Mouse (Mus musculus): ENCODE measurements around the gene Ccn6. TPM values are rescaled to one million over a fixed set of nuclear protein-coding genes. Genes with fewer than 3 reads are reported as not detected.
A peak's percentile ranks its signal among the peaks of the same experiment; 100 is the strongest.

Gene Ccn6
- total RNA-seq, 2 experiments from 2014 or later = not detected

DNA sequence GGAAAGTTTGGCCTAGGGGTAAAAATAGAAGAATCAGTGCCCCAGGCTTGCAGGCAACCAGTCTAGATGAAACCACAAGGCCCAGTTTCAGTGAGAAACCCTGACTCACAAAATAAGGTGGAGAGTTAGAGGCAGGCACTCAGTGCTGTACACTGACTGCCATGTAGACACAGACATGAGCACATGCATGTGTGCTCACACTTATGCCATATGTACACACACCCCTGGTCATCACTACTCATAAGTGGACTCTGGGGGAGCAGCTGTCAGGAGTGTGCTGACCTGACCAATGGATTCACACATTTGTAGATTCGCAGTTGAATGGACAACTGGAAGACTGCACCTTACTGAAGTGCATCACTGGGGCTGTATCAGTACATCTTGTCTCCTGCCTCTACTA lies 2.2 kb downstream of the Ccn6 start:
- DNase-seq = no peak

DNA sequence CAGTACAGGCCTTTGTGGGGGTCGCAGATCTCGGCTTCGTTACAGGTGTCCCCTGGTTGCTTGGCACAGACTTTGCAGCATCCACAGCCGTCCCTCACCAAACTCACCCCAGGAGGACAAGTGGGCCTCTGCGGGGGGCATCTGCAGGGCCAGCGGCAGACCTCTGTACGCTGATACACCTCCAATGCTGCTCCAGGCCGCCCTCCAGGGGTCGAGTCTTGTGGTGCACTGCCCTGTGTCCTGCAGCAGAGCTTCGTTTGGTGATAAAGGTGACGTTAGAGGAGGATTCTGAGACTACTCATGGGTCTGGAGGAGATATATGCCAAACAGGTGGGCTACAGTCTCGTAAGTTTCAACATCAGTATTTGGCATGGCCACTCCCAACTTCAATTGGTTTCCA lies 5.3 kb downstream of the Ccn6 start:
- DNase-seq = no peak

DNA sequence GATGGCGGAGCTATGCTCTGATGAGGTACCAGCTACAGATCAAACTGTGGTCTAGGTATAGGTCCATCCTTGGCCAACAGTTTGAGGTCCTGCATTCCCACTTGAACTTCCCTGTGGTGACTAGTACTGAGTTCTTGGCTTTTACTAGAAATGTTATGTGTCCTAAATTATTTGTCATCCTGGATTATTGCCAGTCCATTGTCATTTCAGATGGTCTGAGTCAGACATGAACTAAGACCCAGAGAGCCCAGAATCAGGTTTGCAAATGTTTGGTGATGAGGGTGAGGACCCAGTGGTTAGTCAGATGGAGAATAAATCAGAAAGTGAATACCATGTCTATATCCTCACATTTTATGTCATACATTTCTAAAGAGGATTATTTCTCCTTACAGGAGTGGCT lies 6.3 kb downstream of the Ccn6 start:
- DNase-seq = no peak

DNA sequence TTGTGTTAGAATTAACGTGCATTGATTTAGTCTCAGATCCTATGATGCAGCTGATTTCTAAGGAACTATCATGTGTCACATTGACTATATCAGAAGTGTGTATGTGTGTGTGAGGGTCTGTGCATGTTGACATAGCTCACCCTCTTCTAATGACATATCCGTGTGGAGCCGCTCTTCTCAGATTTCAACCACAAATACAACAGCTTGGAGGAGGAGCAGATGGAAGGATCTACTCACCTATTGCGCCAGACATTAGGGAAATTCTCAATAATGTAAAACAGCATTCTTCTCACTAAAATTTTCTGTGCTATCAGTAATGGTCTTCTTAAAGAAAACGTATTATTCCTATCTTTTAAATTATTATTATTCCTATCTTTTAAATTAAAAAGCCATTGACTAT lies 6.9 kb downstream of the Ccn6 start:
- DNase-seq = no peak

DNA sequence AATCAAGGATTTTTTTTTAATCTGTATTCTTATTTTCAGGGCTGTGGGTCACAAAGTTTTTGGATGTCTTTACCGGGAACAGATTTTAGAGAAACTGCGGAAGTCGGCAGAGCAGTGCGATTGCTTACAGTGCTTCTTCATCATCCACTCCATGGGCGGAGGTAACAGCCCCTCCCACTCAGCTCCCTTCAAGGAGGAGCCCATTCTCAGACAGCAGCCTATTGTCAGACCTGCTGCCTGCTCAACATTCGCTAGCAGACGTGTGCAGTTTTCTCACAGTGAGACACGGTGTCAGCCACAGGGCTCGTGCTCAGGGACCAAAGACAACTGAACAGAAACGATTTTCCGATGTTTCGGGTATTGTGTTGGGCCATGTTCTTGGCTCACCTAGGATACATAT lies 21.4 kb downstream of the Ccn6 start:
- DNase-seq = no peak

DNA sequence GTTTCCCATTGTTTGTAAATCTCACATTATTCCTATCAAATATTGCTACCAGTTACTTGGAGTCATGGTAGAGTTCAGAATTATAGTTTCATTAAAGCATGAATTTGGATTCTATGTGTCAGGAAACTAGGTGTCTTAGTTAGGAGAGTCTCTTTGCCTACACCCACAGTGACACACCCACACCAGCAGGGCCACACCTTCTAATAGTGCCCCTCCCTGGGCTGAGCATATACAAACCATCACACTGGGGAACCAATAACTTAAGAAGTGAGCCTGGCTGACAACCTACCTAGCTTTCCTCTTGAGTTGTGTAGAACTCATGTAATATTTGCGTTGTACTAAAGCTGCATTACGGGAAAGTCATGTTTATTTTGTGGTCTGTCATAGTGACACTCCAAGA lies 22.2 kb downstream of the Ccn6 start:
- no peak for DNase-seq

DNA sequence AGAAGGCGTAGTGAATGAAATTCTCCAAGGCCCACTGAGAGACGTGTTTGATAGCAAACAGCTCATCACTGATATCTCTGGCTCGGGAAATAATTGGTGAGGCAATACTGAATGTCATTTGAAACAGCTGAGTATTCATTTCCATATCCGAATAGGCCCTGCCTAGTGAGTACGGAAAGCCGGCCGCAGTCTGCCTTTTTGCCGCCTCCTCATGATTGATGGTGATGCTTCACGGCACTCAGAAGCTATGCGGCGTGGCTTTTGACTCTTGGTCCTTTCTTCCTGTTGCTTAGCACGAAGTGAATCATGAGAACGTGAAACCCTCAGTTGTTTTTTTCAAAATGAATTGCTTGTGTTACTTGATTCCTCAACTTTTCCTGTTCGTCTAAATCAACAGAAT lies 22.8 kb downstream of the Ccn6 start:
- no peak for DNase-seq

DNA sequence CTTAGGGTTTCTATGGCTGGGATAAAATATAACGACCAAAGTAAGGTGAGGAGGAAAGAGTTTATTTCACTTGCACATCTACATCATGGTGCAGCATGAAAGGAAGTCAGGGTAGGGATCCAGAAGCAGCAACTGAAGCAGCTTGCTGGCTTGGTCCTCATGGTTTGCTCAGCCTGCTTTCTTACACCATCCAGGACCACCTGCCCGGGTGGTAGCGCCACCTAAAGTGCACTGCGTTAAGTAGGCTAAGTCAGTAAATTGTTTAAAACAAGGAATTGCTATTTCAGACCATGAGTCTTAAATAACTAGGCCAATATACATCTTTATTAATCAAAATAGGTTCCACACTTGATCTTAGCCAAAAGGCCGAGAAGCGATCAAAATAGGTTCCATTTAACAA lies 24.8 kb downstream of the Ccn6 start:
- no peak for DNase-seq

DNA sequence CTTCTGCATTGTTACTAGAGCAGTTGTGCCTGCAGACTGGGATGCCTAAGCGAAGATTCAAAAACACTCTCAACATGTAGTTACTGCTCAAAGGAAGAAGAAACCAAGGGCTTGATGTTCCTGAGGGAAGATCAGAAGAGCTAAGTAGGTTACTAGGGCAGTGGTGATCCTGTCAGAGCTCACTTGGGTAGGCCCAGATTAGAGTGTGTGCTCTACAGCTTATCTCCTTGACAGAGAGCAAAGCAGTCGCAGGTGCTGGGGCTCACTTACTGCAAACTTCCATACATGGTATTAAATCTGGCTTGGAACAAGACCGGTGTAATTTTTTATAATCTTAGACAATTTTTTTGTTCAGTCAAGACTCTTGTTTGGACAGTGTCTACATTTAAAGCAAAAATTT lies 25.8 kb downstream of the Ccn6 start:
- no peak for DNase-seq

DNA sequence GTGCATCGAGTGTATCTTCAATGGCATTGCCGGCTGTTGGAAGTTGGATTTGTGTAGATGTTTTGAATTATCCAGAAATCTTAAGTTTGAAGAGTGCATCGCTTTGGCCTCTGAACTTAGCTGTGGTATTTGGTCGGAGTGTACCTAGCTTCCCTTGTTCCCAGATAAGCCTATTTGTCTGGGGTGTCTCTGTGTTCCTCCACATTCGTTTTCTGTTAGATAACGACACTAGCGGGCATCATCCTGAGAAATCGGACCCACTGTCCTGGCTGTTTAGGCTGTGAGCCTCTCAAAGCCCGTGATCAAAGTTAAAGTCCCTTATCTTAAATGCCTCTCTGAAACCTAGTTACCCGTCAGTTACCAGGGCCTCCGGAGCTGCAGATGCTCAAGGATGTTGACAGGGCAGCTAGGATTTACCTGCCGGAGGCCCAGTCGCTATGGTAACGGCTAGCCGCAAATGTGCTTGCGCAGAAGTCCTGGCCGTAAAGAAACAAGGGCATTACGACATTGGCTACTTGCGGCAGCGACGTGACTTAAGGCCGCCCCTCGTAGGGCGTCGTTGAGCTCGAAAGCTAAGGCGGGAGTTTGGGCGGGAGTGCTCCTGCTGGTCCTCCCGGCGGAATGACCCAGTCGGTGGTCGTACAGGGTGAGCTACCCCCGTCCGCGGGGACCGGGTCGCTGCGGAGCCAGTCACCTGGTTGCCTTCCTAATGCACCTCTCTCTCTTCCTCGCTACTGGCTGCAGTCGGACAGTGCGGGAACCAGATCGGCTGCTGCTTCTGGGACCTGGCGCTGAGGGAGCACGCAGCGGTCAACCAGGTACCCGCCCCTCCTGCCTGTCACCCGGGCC lies 29.9 kb downstream of the Ccn6 start, which contains the start of the genes Fam229b and Tube1:
TSS of gene Fam229b (minus strand) at position 453 of the 849 bp plus-strand sequence.
TSS of gene Tube1 (plus strand) at position 515 of the 849 bp plus-strand sequence.
- DNase-seq = peak; percentile 90

DNA sequence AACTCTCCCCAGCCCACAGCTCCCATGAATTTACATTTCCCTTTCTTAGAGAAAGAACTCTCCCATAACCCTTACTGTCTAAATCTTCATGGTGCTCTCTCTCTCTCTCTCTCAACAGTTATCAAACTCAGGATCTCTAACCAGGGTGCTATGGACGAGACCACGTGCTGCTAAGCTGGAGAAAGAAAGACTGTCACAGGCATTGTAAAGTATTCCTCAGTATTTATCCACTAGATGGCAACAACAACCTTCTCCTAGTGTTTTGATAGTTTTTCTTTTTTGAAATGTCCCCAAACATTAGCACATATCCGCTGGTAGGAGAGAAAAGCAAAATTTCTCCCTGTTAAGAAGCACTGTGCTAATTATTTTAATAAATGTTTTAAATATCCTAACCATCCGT lies 42.2 kb downstream of the Ccn6 start:
- DNase-seq = no peak

DNA sequence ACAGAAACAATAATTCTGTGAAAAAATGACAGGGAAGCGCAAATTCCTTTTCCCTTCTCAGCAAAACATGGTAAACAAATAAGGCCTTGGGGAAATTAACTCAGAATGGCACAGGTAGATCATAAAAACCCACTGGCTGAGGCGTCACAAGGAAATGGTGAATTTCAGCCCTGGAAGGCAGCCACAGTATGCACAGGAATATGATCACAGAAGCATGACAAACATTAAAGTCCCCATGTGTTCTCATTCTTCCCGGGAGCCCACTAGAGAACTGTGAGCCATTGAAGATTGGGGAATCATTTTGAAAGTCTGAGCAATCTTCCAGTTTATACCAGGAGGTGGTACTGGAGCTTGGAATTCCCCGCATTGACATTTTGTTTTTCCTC lies 54.1 kb downstream of the Ccn6 start:
- DNase-seq = no peak

DNA sequence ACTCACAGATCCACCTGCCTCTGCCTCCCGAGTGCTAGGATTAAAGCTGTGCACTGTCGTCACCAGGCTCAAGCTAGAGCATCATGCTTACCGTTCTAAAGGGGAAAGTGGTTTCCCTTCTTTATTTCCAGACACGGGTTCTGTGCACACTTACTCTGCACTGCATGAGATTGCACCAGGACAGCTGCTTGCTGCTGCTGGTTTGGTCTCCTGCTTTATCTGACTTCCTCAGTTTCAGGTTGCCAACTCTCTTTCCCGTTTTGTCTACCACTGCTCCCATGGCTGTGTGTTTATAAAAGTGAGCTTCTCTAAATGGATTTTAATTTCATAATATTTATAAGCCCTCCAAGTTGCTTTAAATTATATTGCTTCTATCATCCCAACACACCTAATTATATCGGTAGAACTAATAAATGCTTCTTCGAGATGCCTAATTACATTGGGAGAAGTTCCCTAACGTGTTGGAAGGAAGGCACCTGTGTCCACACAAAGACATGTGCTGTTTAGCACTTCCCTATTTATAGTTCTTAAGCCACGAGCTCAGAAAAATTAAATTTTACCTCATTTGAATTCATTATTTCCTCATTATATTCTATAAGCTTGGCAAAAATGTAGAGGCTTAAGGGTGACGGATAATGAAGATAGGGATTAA lies 54.6 kb downstream of the Ccn6 start:
- DNase-seq = no peak

DNA sequence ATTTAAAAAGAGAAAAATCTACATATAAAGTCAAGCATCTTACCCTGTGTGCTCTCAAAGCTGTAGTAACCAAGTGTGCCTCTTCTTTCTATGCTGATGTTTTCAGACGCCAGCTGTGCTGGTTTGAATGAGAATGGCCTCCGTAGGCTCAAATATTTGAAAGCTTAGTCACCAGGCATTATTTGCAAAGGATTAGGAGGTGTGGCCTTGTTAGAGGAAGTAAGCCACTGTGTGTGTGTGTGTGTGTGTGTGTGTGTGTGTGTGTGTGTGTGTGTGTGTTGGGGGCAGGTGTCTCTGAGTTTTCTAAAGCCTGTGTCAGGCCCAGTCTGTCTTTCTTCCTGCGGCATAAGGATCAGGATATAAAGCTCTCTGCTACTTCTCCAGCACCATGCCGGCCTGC lies 56.7 kb downstream of the Ccn6 start:
- DNase-seq = no peak

DNA sequence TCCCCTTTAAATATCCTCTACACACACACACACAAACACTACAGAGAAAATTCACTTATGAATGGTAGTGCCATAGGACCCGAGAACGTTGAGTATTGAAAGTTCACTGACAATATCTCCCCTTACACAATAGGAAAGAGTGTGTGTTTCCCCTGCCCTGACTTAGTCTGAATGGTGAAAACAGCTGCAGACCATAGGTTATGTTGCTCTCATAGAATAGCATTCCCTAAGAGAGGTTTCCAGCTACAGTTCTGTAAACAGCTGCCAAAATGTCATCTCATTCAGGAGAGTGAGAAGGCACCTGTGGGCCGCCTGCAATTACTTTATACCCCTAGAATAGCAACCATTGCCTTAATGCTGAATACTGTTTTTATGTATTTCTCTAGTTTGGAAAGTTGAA lies 57.2 kb downstream of the Ccn6 start:
- DNase-seq = no peak

DNA sequence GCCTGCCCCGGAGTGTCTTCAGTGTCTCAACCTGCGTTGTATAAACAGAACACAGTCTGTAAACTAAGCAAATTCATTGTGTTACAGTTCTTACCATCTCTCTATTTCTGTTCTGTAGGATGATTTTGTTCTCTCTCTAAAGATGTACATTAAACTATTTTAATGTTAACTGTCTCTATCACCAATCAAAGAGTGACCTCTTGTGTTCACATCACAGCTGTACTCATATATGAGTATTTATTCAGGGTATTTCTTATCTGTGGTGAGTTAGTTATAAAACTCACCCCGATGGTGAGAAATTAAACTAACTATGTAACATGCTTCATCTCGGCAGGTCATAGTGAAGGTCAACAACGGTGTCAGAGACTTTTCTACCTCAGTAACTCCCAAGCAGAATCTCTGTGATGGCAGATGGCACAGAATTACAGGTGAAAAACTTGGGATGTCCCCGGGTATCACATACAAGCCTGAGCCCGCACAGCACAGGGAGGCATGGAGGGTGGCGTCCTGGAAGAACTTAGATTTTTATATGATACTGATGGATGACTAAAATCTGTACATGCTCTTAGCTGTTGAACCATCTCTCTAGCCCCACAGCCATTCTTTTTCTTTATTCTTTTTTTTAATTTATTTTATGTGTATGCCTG lies 58.7 kb downstream of the Ccn6 start:
- no peak for DNase-seq

Other genes starting within 250 kb of the Ccn6 start
- gene Lama4, start 198.3 kb downstream of the Ccn6 start, total RNA-seq (2021) = 10 to 100 TPM; 23.3 to 34.6 TPM
- gene Fam229b, start 29.9 kb downstream of the Ccn6 start, total RNA-seq (2021) = 1 to 10 TPM; 3.1 to 4.1 TPM
- gene Tube1, start 29.8 kb downstream of the Ccn6 start, total RNA-seq (2021) = 1 to 10 TPM in 1 of 2 experiments, under 1 TPM in 1; 0.59 to 1.4 TPM
- gene Fyn, start 205.1 kb upstream of the Ccn6 start, total RNA-seq (2021) = 1 to 10 TPM; 7.1 to 9.8 TPM